Mouse (Mus musculus) heart, postnatal 0 days (tissue): ENCODE measurements at regions not wholly inside any gene's neighbourhood (a gene's known extent, or its start where the extent isn't known, plus 50 kb on each side); places are given as distances from the start of the nearest gene placed in this dataset.

Experiments used
- CTCF ChIP-seq: IDR thresholded peaks from 2 replicates; pipeline ENCODE4 v1.5.1; 2016; ENCODE audit warnings: antibody characterized with exemption, control low read depth, low read depth
- EP300 ChIP-seq: IDR thresholded peaks from 2 replicates; pipeline ENCODE4 v1.6.1; 2016; ENCODE audit warnings: antibody characterized with exemption, low read depth

DNA sequence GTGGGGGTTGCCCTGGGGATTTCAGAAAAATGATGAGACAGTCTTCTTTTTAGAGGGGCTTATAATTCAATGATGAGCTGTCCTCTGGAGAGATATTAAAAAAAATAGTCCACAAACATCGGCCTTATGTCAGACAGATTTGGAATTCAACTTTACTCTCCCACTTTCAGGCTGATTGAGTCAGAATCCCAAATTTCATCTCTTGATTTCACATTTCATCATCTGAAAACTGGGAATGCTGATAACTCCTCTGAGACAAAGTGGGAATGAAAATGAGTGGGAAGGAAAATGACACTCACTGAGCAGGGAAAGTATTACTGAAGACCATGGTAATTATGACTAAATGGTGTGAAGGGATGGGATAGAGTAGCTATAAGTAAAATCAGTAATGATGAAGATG lies 239.1 kb downstream of the Plk2 start:
- TF ChIP-seq EP300 = no peak
- TF ChIP-seq CTCF = no peak
